Mouse (Mus musculus): ENCODE measurements around the gene Creb3l1. TPM values are rescaled to one million over a fixed set of nuclear protein-coding genes. Genes with fewer than 3 reads are reported as not detected.

The Creb3l1 gene
- total RNA-seq, 2 experiments from 2014 or later = 0.08 TPM; not detected in 1

DNA sequence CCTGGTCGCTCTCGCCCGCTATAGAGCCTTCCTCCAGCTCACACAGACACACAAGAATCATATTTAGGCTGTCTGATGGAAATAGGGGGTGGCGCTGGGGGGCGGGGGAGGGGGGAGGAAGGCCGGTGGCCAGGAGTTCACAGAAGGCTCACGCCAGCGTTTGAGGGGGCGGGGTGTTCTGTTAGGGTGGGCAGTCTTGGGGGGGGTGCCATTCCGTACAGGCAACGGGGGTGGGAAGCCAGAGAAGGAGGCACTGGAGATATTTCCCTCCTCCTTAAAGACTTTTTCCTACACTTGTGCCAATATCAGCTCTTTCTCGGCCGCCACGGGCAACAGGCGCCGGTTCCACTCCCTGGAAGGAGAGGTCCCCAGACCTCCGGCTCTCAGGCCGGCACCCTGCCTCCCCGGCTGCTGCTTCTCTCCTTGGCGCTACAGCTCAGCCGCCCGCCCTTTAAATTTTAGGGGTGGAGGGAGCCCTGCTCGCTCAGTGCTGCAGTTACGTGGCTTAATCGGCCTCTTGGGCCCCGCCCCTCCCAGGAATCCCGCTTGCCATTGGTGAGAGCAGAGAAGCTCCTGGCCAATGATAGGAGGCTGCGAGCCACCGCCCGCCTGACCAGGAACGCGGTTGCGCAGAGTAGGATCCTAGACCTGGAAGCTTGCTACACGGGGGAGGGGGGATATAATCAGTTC, 16.2 kb downstream of the Creb3l1 start:
- ATAC-seq (replicated peaks; ENCODE audit: low FRiP score, poor library complexity, severe bottlenecking) = peak; percentile 95

DNA sequence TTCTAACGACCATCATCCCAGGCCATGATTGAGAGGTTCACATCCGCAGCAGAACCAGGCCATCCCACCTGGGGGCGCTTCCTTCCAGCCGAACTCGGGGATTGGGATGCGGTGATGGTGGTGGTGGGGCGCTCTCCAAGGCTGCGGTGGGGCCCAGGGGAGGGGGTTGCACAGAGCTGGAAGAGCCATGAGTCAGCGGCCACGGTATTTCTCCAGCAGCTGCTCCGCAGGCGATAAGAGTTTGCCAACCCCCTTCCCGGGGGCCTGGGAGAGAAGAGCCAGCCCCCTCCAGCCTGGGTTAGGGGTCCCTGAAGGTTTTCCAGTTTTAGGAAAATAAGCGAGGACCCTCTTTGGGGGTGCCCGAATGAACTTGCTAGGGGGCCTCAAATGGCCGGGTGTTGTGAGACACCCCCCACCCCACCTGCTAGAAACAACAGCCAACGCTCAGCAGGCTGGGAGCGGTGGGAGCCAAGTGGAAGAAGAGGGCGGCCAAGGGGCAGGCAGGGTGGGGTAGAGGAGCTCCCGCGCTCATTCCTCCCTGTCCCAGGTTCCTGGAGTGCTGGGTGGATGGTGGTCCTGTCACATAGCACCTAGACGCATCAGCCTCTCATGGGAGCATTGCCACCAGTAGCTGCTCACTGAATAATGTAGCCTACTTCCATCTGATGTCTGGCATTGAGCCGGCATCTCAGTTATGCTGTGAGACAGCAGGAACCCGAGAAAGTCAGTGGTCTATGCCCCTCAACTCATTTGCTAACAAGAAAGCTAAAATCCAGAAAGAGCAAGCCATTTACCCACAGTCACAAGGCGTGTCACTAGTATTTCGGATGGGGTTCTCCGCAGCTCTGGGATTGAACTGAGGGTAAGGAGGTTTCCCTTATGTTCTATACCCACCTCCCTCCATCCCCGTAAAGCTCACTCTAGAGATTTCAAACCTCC, 17.1 kb downstream of the Creb3l1 start:
- no peak for ATAC-seq (replicated peaks; ENCODE audit: low FRiP score, poor library complexity, severe bottlenecking)

GRCm38 (mm10) chr2:92006491-92006890, 17.8 kb downstream of the Creb3l1 start:
- ATAC-seq (replicated peaks; ENCODE audit: low FRiP score, poor library complexity, severe bottlenecking) = no peak

- no peak for ATAC-seq (replicated peaks; ENCODE audit: low FRiP score, poor library complexity, severe bottlenecking)
Observed at GRCm38 (mm10) chr2:92004617-92005016, 19.7 kb downstream of the Creb3l1 start.

GRCm38 (mm10) chr2:91997905-91998608, 26.2 kb downstream of the Creb3l1 start:
- ATAC-seq (replicated peaks; ENCODE audit: low FRiP score, poor library complexity, severe bottlenecking) = no peak

DNA sequence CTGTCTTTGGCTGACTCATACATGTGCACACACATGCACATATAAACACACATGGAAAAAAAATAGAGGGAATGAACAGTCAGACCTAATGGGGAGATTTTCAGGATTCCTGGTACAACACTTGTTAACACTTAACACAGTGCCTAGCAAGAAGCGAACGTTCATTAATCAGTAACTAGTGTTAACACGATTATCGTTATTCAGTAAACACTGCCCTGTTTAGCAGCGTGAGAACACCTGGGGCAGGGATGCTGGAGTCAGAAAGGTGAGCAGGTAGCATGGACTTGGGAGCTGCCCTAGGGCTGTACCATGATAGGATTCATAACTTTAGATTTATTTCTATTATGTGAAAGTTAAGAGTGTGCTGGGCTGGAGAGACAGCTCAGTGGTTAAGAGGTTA, 28.3 kb downstream of the Creb3l1 start:
- ATAC-seq (replicated peaks; ENCODE audit: low FRiP score, poor library complexity, severe bottlenecking) = no peak

- no peak for ATAC-seq (replicated peaks; ENCODE audit: low FRiP score, poor library complexity, severe bottlenecking)
Observed at GRCm38 (mm10) chr2:91993409-91993808, 30.9 kb downstream of the Creb3l1 start.

DNA sequence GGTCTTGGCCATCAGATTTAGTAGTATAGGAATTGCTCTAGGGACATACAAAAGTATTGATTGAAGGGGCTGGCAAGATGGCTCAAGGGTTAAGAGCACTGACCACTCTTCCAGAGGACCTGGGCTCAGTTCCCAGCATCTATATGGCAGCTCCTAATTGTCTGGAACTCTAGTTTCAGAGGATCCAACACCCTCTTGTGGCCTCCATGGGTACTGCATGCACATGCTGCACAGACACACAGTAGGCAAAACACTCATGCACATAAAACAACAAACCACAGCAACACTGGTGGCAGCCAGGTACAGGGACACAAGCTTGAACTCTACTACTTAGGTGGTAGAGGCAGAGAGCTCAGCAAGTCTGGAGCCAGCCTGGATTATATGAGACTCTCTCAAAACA, 34.6 kb downstream of the Creb3l1 start:
- ATAC-seq (replicated peaks; ENCODE audit: low FRiP score, poor library complexity, severe bottlenecking) = no peak

GRCm38 (mm10) chr2:91987542-91987941, 36.8 kb downstream of the Creb3l1 start:
- no peak for ATAC-seq (replicated peaks; ENCODE audit: low FRiP score, poor library complexity, severe bottlenecking)

DNA sequence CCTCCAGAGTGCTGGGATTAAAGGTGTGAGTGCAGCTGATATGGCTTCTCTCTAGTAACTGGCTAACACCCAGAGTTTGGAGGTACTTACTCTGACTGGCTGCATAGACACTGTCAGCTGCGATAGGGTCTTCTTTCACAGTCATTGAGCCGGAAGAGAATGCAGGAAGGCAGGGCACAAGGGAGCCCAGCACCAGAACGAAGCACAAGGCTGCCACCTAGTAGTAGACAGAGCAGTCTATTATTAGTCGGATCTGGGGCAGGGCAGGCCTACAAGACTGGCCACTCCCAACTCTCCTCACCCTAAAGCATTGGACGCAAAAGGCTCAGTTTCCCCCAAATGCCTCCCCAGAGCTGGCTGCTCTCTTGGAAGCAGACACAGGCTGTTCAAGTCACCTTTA, 38.2 kb downstream of the Creb3l1 start:
- no peak for ATAC-seq (replicated peaks; ENCODE audit: low FRiP score, poor library complexity, severe bottlenecking)

GRCm38 (mm10) chr2:91984906-91985525, 39.3 kb downstream of the Creb3l1 start:
- ATAC-seq (replicated peaks; ENCODE audit: low FRiP score, poor library complexity, severe bottlenecking) = no peak

DNA sequence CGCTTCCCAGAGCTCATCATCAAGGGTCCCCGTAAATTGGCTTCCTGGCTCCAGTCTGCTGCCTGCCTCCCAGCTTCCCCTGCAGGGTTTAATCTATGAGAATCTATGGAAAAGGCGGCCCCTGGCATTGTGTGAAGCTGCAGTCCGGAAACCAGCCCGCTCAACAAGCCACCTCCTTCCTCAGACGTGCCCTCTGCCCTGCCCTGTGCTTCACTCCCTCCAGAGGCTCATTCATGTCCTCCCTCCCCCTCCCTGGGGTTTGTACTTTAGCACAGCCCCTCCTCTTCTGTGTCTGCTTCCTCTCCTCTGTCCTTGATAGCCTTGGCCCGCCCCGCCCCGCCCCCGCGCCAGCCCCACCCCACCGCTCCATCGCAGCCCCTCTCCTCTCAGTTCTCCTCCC, 39.9 kb downstream of the Creb3l1 start:
- ATAC-seq (replicated peaks; ENCODE audit: low FRiP score, poor library complexity, severe bottlenecking) = no peak

DNA sequence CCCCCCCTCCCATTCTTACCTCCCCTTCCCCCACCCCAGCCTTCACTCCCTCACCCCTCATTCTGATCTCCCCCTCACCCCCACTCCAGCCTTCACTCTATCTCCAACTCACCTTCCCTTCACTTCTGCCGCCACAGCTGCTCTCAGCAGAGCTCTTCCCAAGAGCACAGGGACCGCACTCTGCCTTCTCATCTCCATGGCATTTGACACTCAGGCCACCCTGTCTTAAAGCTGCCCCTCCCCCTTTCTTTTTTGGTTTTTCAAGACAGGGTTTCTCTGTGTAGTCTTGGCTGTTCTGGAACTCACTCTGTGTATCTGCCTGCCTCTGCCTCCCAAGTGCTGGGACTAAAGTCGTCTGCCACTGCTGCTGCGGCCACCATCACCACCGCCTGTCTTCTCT, 43.5 kb downstream of the Creb3l1 start:
- no peak for ATAC-seq (replicated peaks; ENCODE audit: low FRiP score, poor library complexity, severe bottlenecking)

- no peak for ATAC-seq (replicated peaks; ENCODE audit: low FRiP score, poor library complexity, severe bottlenecking)
Observed at GRCm38 (mm10) chr2:91980245-91980644, 44.1 kb downstream of the Creb3l1 start.

- no peak for ATAC-seq (replicated peaks; ENCODE audit: low FRiP score, poor library complexity, severe bottlenecking)
Observed at GRCm38 (mm10) chr2:91978547-91978946, 45.8 kb downstream of the Creb3l1 start.

DNA sequence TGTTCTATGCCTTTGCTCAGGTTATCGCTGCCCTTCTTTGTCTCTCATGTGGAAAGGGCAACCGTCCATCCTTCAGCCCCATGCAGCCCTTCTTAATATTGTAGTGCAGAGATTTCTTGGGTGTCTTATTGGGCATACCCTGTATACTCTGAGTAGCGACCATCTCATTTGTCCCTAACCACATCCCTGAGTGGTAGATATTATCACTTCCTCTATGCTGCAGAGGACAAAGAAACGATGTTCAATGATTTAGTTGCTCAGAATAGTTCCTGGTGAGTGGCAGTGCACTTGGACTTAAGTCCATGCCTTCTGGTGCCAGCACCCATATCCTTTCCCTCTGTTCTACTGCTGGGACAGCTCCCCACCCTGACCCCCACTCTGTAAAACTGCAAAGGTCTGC, 46.3 kb downstream of the Creb3l1 start:
- ATAC-seq (replicated peaks; ENCODE audit: low FRiP score, poor library complexity, severe bottlenecking) = no peak

DNA sequence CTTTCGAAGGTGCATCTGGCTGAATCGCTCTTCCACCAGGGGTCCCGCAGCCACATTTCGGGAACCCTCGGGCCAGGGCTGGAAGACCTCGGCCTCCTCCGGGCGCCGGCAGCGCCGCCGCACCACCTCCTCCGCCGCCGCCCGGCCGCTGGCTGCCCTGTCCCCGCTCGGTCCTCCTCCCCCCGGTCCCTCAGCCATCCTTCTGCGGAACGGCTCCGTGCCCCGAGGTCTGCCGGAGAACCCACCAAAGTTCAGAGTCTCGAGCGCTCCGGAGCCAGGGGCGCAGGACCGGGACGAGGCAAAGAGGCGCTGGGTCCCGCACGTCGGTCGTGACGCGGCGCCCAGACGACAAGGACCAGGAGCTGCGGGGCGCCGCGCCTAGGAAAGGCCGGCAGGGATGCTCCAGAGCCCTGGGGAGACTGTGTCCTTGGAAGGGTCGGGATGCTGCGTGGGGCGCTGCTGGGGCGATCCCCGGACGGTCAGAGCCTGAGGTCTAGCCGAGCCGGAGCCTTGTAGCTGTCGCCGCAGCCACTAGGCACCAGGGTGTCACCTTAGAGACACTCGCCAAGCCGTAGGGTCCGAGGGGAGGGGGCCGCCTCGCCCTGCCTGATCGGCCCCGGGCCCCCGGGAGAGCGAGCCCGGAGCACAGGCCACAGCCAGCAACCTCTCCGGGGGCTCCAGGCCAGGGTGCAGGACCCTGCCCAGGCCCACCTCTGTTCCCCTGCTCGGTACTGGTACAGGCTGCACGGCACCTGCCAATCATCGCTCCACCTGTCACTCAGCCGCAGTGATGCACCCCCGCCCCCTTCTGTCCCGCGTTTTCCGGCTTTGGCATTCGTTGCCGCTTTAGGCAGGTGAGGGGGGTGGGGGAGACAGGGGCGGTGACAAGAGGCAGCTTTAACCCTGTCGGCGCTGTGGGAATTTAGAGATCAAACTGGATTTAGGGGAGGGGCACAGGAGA, 48.4 kb downstream of the Creb3l1 start, which contains the start of gene Dgkz:
Gene Dgkz, minus strand, starts transcription at position 284 of the 961 bp plus-strand sequence.
- no peak for ATAC-seq (replicated peaks; ENCODE audit: low FRiP score, poor library complexity, severe bottlenecking)

DNA sequence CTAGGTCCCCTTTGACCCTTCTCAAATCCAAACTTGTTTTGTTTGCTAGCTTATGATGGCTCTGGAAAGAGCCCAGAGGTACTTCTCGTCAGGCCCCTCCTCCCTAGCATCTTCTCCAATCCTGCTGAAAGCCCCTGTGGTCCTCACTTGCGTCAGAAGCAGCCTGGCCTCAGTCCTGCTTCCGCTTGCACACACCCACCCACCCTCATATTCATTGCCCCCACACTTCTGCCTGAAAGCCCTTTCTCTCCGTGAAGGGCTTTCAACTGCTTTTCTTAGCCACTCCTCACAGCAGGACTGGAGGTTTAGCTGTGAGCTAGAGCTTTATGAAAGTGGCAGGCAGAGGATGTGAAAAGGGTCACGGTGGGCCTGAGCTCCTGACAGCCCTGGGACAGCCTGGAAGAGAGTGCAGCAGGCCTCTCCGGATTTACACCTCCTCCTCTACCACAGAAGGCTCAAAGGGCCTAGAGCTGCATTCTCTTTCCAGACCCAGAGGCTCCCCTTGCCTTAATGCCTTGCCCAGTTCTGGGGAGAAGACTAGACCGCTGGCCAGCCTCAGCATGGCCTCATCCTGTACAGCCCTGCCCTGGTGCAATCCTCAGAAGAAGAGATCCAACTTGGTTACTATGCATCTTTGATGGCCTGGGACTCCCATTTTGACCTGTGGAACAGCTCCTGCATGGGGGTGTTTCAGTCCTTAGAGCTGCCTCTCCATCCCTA, 50.7 kb downstream of the Creb3l1 start:
- ATAC-seq (replicated peaks; ENCODE audit: low FRiP score, poor library complexity, severe bottlenecking) = no peak
